Mouse (Mus musculus) stomach, embryonic 14.5 days (tissue): ENCODE measurements at regions not wholly inside any gene's neighbourhood (a gene's known extent, or its start where the extent isn't known, plus 50 kb on each side); places are given as distances from the start of the nearest gene placed in this dataset.
A peak's percentile ranks its signal among the peaks of the same experiment; 100 is the strongest.

ENCODE experiments used
- ATAC-seq: fragments of 200-750 bp; cut with Nextera tagmentation; 2 replicates; pipeline ENCODE4 v1.8.0; 2017; ENCODE audit warnings: low read depth, moderate TSS enrichment; ENCODE audit not compliant: insufficient number of reproducible peaks, insufficient read depth, low FRiP score
- H3K27ac ChIP-seq: fragments of 300-500 bp; sonication (generic); 2 replicates; pipeline ENCODE4 v1.5.1; 2014; ENCODE audit warnings: mild to moderate bottlenecking, low read length, moderate library complexity, mixed read lengths
- H3K27me3 ChIP-seq: fragments of 300-500 bp; sonication (generic); 2 replicates; pipeline ENCODE4 v1.6.1; 2014; ENCODE audit warnings: low read length, control low read depth, mixed read lengths; ENCODE audit not compliant: control insufficient read depth, insufficient read depth
- H3K36me3 ChIP-seq: fragments of 300-500 bp; sonication (generic); 2 replicates; pipeline ENCODE4 v1.6.1; 2014; ENCODE audit warnings: mild to moderate bottlenecking, control low read depth, low read length, moderate library complexity, mixed read lengths; ENCODE audit not compliant: control insufficient read depth, insufficient read depth
- H3K4me1 ChIP-seq: fragments of 300-500 bp; sonication (generic); 2 replicates; pipeline ENCODE4 v1.6.1; 2014; ENCODE audit warnings: low read length, control low read depth, mixed read lengths; ENCODE audit not compliant: control insufficient read depth, insufficient read depth
- H3K4me2 ChIP-seq: fragments of 300-500 bp; sonication (generic); replicated peaks from 2 replicates; pipeline ENCODE4 v1.6.1; 2014; ENCODE audit warnings: low read depth, low read length, control low read depth
- H3K4me3 ChIP-seq: fragments of 300-500 bp; sonication (generic); 2 replicates; pipeline ENCODE4 v1.5.1; 2014; ENCODE audit warnings: low read depth, low read length, control low read depth
- H3K9ac ChIP-seq: fragments of 300-500 bp; sonication (generic); replicated peaks from 2 replicates; pipeline ENCODE4 v1.6.1; 2014; ENCODE audit warnings: low read depth, mild to moderate bottlenecking, control low read depth, low read length, moderate library complexity, mixed read lengths
- H3K9me3 ChIP-seq: fragments of 300-500 bp; sonication (generic); 2 replicates; pipeline ENCODE4 v1.6.1; 2016; ENCODE audit warnings: low read depth, low read length, control low read depth; ENCODE audit not compliant: control insufficient read depth
- WGBS: fragments of 180-500 bp; shearing (Covaris S2); extraction: QIAGEN DNeasy Blood & Tissue Kit; methylation state at CpG from one replicate; pipeline ENCODE4 v1.1.7; 2014; 5-methylcytosine and 5-hydroxymethylcytosine counted together

GRCm38 (mm10) chr15:38351701-38352100, 926.3 kb downstream of the 4930447A16Rik start:
- Histone ChIP-seq H3K27ac (no peak overlapping the region), H3K27me3 (no peaks in the 10 kb centered on the region), H3K36me3 (no peaks in the 10 kb centered on the region), H3K9me3 (no peaks in the 10 kb centered on the region), H3K4me3 (no peak overlapping the region), H3K4me2 (no peak overlapping the region), H3K9ac (no peak overlapping the region), H3K4me1 (no peaks in the 10 kb centered on the region)
- 69% methylated on average over 3 of the region's 3 CpGs for WGBS
- no peak for ATAC-seq

- no peaks in the 10 kb centered on the region for H3K27me3 ChIP-seq
- H3K4me3 ChIP-seq, result no peak overlapping the region
- H3K36me3 ChIP-seq, result no peaks in the 10 kb centered on the region
- ATAC-seq, result no peak
- H3K4me2 ChIP-seq, result no peak overlapping the region
- 73% methylated on average over 4 of the region's 4 CpGs for WGBS
- no peak overlapping the region for H3K9ac ChIP-seq
- H3K27ac ChIP-seq, result no peak overlapping the region
- H3K9me3 ChIP-seq, result no peaks in the 10 kb centered on the region
- no peaks in the 10 kb centered on the region for H3K4me1 ChIP-seq
Measured at GRCm38 (mm10) chr15:38353371-38353770, 928.0 kb downstream of the 4930447A16Rik start.

GRCm38 (mm10) chr15:38359053-38359452, 933.7 kb downstream of the 4930447A16Rik start:
- WGBS, result 90% methylated on average over 3 of the region's 3 CpGs
- H3K27ac ChIP-seq, result no peak overlapping the region

GRCm38 (mm10) chr15:38363522-38363921, 938.2 kb downstream of the 4930447A16Rik start:
- H3K27me3 ChIP-seq, result no peaks in the 10 kb centered on the region
- no peak for ATAC-seq
- peaks cover 3% of the 10 kb centered on the region; the same call in 1 of the 2 replicates for H3K9me3 ChIP-seq
- H3K27ac ChIP-seq, result no peak overlapping the region
- H3K4me2 ChIP-seq, result no peak overlapping the region
- no peaks in the 10 kb centered on the region for H3K36me3 ChIP-seq
- no peak overlapping the region for H3K9ac ChIP-seq
- H3K4me3 ChIP-seq, result no peak overlapping the region
- WGBS, result 69% methylated on average over 5 of the region's 5 CpGs
- no peaks in the 10 kb centered on the region for H3K4me1 ChIP-seq

More at GRCm38 (mm10) chr15:38359053-38359452, 933.7 kb downstream of the 4930447A16Rik start:
- H3K36me3 ChIP-seq, result no peaks in the 10 kb centered on the region
- H3K4me2 ChIP-seq, result no peak overlapping the region
- no peaks in the 10 kb centered on the region for H3K27me3 ChIP-seq
- H3K9me3 ChIP-seq, result peaks cover 3% of the 10 kb centered on the region; the same call in 1 of the 2 replicates
- H3K4me3 ChIP-seq, result no peak overlapping the region
- H3K4me1 ChIP-seq, result no peaks in the 10 kb centered on the region
- ATAC-seq, result no peak
- no peak overlapping the region for H3K9ac ChIP-seq

GRCm38 (mm10) chr15:38364014-38364413, 938.7 kb downstream of the 4930447A16Rik start:
- no peak for ATAC-seq
- Histone ChIP-seq H3K4me2 (no peak overlapping the region), H3K9me3 (peaks cover 3% of the 10 kb centered on the region; the same call in 1 of the 2 replicates), H3K27ac (no peak overlapping the region), H3K4me3 (no peak overlapping the region), H3K9ac (no peak overlapping the region), H3K36me3 (no peaks in the 10 kb centered on the region), H3K4me1 (no peaks in the 10 kb centered on the region), H3K27me3 (no peaks in the 10 kb centered on the region)
- 70% methylated on average over 3 of the region's 3 CpGs for WGBS

GRCm38 (mm10) chr15:38367643-38368042, 942.3 kb downstream of the 4930447A16Rik start:
- H3K4me3 ChIP-seq, result no peak overlapping the region
- no peak for ATAC-seq

GRCm38 (mm10) chr15:38368291-38368690, 942.9 kb downstream of the 4930447A16Rik start:
- Histone ChIP-seq H3K4me2 (no peak overlapping the region), H3K4me1 (no peaks in the 10 kb centered on the region), H3K36me3 (no peaks in the 10 kb centered on the region), H3K4me3 (no peak overlapping the region), H3K9ac (no peak overlapping the region), H3K27ac (no peak overlapping the region), H3K9me3 (no peaks in the 10 kb centered on the region), H3K27me3 (no peaks in the 10 kb centered on the region)
- no peak for ATAC-seq
- 74% methylated on average over 4 of the region's 4 CpGs for WGBS

More at GRCm38 (mm10) chr15:38367643-38368042, 942.3 kb downstream of the 4930447A16Rik start:
- no peaks in the 10 kb centered on the region for H3K4me1 ChIP-seq
- H3K36me3 ChIP-seq, result no peaks in the 10 kb centered on the region
- H3K27me3 ChIP-seq, result no peaks in the 10 kb centered on the region
- WGBS, result 92% methylated on average over 5 of the region's 5 CpGs
- no peak overlapping the region for H3K27ac ChIP-seq
- no peaks in the 10 kb centered on the region for H3K9me3 ChIP-seq
- no peak overlapping the region for H3K4me2 ChIP-seq
- no peak overlapping the region for H3K9ac ChIP-seq

GRCm38 (mm10) chr15:38371404-38372090, 946.2 kb downstream of the 4930447A16Rik start:
- no peak for ATAC-seq
- Histone ChIP-seq H3K27me3 (no peaks in the 10 kb centered on the region), H3K9me3 (no peaks in the 10 kb centered on the region), H3K4me2 (no peak overlapping the region), H3K27ac (no peak overlapping the region), H3K4me3 (no peak overlapping the region), H3K9ac (no peak overlapping the region), H3K36me3 (no peaks in the 10 kb centered on the region), H3K4me1 (no peaks in the 10 kb centered on the region)
- WGBS, result 83% methylated on average over 12 of the region's 12 CpGs

- Histone ChIP-seq H3K36me3 (no peaks in the 10 kb centered on the region), H3K4me1 (no peaks in the 10 kb centered on the region), H3K27ac (no peak overlapping the region), H3K9me3 (no peaks in the 10 kb centered on the region), H3K27me3 (no peaks in the 10 kb centered on the region), H3K9ac (no peak overlapping the region), H3K4me2 (peak overlapping the region; percentile 32), H3K4me3 (no peak overlapping the region)
- WGBS, result 4% methylated on average over 20 of the region's 21 CpGs
- peak; percentile 91 for ATAC-seq
Measured at GRCm38 (mm10) chr15:38373797-38374196, 948.4 kb downstream of the 4930447A16Rik start.
